Mouse (Mus musculus) intestine, postnatal 0 days (tissue): ENCODE data around the gene Dynll2. TPM values are rescaled to one million over a fixed set of nuclear protein-coding genes. Genes with fewer than 3 reads are reported as not detected.

ENCODE experiments used
- ATAC-seq: fragments of 200-750 bp; cut with Nextera tagmentation; 2 replicates; pipeline ENCODE4 v1.8.0; 2017; ENCODE audit warnings: mild to moderate bottlenecking, moderate TSS enrichment, moderate library complexity
- H3K27ac ChIP-seq: fragments of 300-500 bp; sonication (generic); 2 replicates; pipeline ENCODE4 v1.5.1; 2014; ENCODE audit warnings: mild to moderate bottlenecking, low read depth, low read length, moderate library complexity
- H3K27me3 ChIP-seq: fragments of 300-500 bp; sonication (generic); replicated peaks from 2 replicates; pipeline ENCODE4 v1.6.1; 2014; ENCODE audit warnings: low read length, mixed read lengths; ENCODE audit not compliant: control insufficient read depth, insufficient read depth
- H3K36me3 ChIP-seq: fragments of 300-500 bp; sonication (generic); 2 replicates; pipeline ENCODE4 v1.6.1; 2014; ENCODE audit warnings: mild to moderate bottlenecking, moderate library complexity; ENCODE audit not compliant: control insufficient read depth, insufficient read depth
- H3K4me1 ChIP-seq: fragments of 300-500 bp; sonication (generic); replicated peaks from 2 replicates; pipeline ENCODE4 v1.6.1; 2014; ENCODE audit warnings: antibody characterized with exemption, low read length, mixed read lengths; ENCODE audit not compliant: control insufficient read depth, insufficient read depth
- H3K4me2 ChIP-seq: fragments of 300-500 bp; sonication (generic); replicated peaks from 2 replicates; pipeline ENCODE4 v1.6.1; 2014; ENCODE audit warnings: low read depth, mild to moderate bottlenecking, moderate library complexity
- H3K4me3 ChIP-seq: fragments of 300-500 bp; sonication (generic); 2 replicates; pipeline ENCODE4 v1.5.1; 2014; ENCODE audit warnings: low read depth, low read length
- H3K9ac ChIP-seq: fragments of 300-500 bp; sonication (generic); 2 replicates; pipeline ENCODE4 v1.6.1; 2014; ENCODE audit warnings: mild to moderate bottlenecking, low read depth, low read length
- H3K9me3 ChIP-seq: fragments of 300-500 bp; sonication (generic); 2 replicates; pipeline ENCODE4 v1.6.1; 2016; ENCODE audit warnings: mixed run types; ENCODE audit not compliant: control insufficient read depth
- CTCF ChIP-seq: sonication (generic); IDR thresholded peaks from 2 replicates; pipeline ENCODE4 v1.5.1; 2016; ENCODE audit warnings: low read depth, mild to moderate bottlenecking, control low read depth, antibody characterized with exemption, moderate library complexity
- whole genome bisulfite sequencing: fragments of 180-500 bp; shearing (Covaris S2); extraction: QIAGEN DNeasy Blood & Tissue Kit; methylation state at CpG from one replicate; pipeline ENCODE4 v1.1.7; 2014; 5-methylcytosine and 5-hydroxymethylcytosine counted together
- polyA plus RNA-seq: library from polyadenylated mRNA; unstranded; fragments of >200 nt; fragmentation: Nextera tagmentation; extraction: Ambion mirVana; gene quantifications from 2 replicates; pipeline ENCODE4 v1.2.1, GENCODE M21; 2015

The Dynll2 gene
- polyA plus RNA-seq, 1 experiment from 2014 or later = 52.4 TPM

GRCm38 (mm10) chr11:87968356-87969122 is 18.8 kb downstream of the Dynll2 start:
- Histone ChIP-seq H3K27me3 (no peaks in the 10 kb centered on the region), H3K27ac (no peak overlapping the region), H3K36me3 (no peaks in the 10 kb centered on the region), H3K9ac (no peak overlapping the region), H3K9me3 (no peaks in the 10 kb centered on the region), H3K4me1 (0 out of 2 replicates have a peak, but pooled peaks cover 2% of the 10 kb centered on the region), H3K4me2 (peak overlapping the region; percentile 57), H3K4me3 (peak overlapping the region; percentile 9; the same call in 1 of the 2 replicates)
- 14% methylated on average over 18 of the region's 20 CpGs for WGBS
- peak; percentile 64 for TF ChIP-seq CTCF
- ATAC-seq = peak; percentile 48

GRCm38 (mm10) chr11:87967692-87968289 is 19.5 kb downstream of the Dynll2 start:
- Histone ChIP-seq H3K27ac (no peak overlapping the region), H3K9ac (no peak overlapping the region), H3K4me3 (peak overlapping the region; percentile 27), H3K4me1 (0 out of 2 replicates have a peak, but pooled peaks cover 2% of the 10 kb centered on the region), H3K4me2 (peak overlapping the region; percentile 57), H3K9me3 (no peaks in the 10 kb centered on the region), H3K36me3 (no peaks in the 10 kb centered on the region), H3K27me3 (no peaks in the 10 kb centered on the region)
- TF ChIP-seq CTCF = peak; percentile 98
- ATAC-seq = peak; percentile 19; the same call in 1 of the 2 replicates
- WGBS = 3% methylated on average over 16 of the region's 17 CpGs

DNA sequence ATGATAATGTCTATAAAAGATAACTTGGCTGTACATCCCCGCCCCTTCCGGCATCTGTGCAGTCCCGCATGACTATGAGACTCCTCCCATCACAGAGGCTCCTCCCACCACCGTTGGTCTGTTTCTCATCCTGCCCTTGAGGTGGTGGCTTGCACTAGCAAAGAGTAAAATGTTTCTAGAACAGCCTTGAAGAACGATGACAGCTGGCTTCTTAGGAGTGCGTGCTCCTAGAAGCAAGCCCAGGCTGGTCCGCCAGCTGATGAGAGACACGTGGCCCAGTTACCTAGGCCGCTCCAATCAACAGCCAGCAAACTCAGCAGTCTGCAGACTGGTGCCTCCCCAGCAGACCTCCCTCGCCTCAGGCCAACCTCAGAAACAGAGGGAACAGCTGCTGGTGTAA is 21.1 kb downstream of the Dynll2 start:
- WGBS = 30% methylated on average over 10 of the region's 10 CpGs
- H3K9ac ChIP-seq = no peak overlapping the region
- no peak for TF ChIP-seq CTCF
- H3K9me3 ChIP-seq = no peaks in the 10 kb centered on the region
- no peaks in the 10 kb centered on the region for H3K36me3 ChIP-seq
- no peak for ATAC-seq
- no peaks in the 10 kb centered on the region for H3K27me3 ChIP-seq
- no peak overlapping the region for H3K27ac ChIP-seq
- H3K4me3 ChIP-seq = no peak overlapping the region
- no peak overlapping the region for H3K4me2 ChIP-seq
- H3K4me1 ChIP-seq = 0 out of 2 replicates have a peak, but pooled peaks cover 2% of the 10 kb centered on the region

- no peak for TF ChIP-seq CTCF
- Histone ChIP-seq H3K9me3 (no peaks in the 10 kb centered on the region), H3K4me2 (no peak overlapping the region), H3K27ac (no peak overlapping the region), H3K4me3 (no peak overlapping the region), H3K4me1 (0 out of 2 replicates have a peak, but pooled peaks cover 2% of the 10 kb centered on the region), H3K36me3 (no peaks in the 10 kb centered on the region), H3K27me3 (no peaks in the 10 kb centered on the region), H3K9ac (no peak overlapping the region)
- 47% methylated on average over 3 of the region's 3 CpGs for WGBS
- no peak for ATAC-seq
Observed at GRCm38 (mm10) chr11:87965293-87965692, 22.0 kb downstream of the Dynll2 start.

GRCm38 (mm10) chr11:87957066-87957465 is 30.3 kb downstream of the Dynll2 start:
- Histone ChIP-seq H3K27me3 (no peaks in the 10 kb centered on the region), H3K4me3 (no peak overlapping the region), H3K9me3 (no peaks in the 10 kb centered on the region), H3K4me2 (no peak overlapping the region), H3K27ac (no peak overlapping the region), H3K4me1 (no peaks in the 10 kb centered on the region), H3K9ac (no peak overlapping the region), H3K36me3 (no peaks in the 10 kb centered on the region)
- ATAC-seq = no peak
- WGBS = 30% methylated on average over 7 of the region's 7 CpGs
- no peak for TF ChIP-seq CTCF

DNA sequence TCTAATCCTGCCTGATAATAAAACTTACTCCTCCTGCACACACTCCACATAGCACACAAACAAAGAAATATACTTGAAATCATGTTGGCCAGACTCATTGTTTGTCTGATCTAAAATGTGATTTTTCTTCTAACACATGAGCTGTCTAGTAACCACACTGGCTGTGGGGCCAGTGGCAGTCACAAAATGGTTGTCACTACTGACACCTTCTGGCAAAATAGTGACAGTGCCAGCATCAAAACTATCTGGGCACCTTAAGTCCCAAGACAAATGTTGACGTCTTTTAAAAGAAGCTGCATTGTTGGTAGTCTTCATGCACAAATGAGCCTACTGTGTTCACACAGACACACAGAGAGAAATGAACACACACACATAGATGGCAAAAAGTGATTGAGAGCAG is 32.2 kb downstream of the Dynll2 start:
- TF ChIP-seq CTCF = peak; percentile 71
- H3K27ac ChIP-seq = no peak overlapping the region
- no peak overlapping the region for H3K4me3 ChIP-seq
- no peaks in the 10 kb centered on the region for H3K9me3 ChIP-seq
- H3K36me3 ChIP-seq = no peaks in the 10 kb centered on the region
- WGBS = 5% methylated on average over 1 of the region's 1 CpGs
- H3K27me3 ChIP-seq = no peaks in the 10 kb centered on the region
- H3K9ac ChIP-seq = no peak overlapping the region
- H3K4me2 ChIP-seq = no peak overlapping the region
- H3K4me1 ChIP-seq = no peaks in the 10 kb centered on the region
- no peak for ATAC-seq
